Mouse (Mus musculus) liver (tissue): ENCODE data around the gene Cwc25.
A peak's percentile ranks its signal among the peaks of the same experiment; 100 is the strongest.
"Not testable (repeated sequence)": the region's sequence is repeated elsewhere in the genome, so short reads cannot be mapped to it uniquely, and the experiment has no call there.

Source experiments
- DNase-seq: peaks from one replicate; pipeline ENCODE4 v3.0.0-alpha.2; 2020; ENCODE audit warnings: mixed read lengths

Gene Cwc25

GRCm38 (mm10) chr11:97719041-97719440 lies 47.3 kb downstream of the Cwc25 start:
- DNase-seq, result no peak

DNA sequence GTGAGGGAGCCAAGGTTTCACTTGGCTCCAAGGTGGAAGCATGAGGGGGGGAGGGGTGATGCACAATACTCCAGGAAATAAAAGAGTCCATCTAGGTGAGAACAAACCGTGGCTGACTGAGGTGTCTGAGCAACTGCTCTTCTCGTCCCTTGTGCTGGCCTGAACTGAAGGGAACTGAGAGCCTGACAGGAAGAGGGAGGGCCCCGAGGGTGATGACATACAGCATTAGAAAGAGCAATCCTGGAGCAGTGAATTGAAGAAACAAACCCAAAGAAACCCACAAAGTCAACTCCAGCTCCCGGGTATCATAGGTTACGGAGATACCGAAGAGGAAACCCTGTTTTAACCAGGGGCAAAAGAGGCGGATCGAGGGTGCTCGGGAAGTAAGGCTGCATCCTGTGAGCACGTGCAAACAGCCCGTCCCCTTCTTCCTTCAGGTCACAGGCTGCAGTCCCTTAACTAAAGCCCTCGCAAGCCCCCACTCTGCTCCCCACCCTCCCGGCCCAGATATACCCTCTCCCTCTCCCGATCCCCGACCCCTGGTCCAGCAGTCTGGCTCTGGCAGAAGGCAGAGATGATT lies 48.0 kb downstream of the Cwc25 start:
- no peak for DNase-seq

- DNase-seq, result no peak
Measured at GRCm38 (mm10) chr11:97717369-97718280, 48.7 kb downstream of the Cwc25 start.

DNA sequence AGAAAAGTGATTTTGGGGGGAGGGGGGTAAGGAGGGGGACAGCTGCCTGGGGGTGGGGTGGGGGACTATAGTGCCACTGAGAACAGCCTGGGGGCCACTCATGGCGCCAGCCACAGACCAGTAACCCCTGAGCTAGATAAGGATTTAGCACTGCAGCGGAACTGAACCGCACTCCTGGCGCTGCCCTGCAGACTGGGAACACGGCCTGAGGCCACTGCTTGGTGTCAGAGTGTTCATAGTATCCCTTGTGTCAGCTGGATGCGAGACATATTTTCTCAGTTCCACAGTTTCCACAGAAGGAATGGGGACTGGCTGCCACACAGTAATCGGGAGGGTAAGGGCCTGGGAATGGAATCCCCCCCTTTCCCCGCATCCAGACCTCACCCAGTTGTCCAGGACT lies 50.3 kb downstream of the Cwc25 start:
- DNase-seq, result no peak

- DNase-seq, result no peak
Measured at GRCm38 (mm10) chr11:97714784-97715760, 51.3 kb downstream of the Cwc25 start.

DNA sequence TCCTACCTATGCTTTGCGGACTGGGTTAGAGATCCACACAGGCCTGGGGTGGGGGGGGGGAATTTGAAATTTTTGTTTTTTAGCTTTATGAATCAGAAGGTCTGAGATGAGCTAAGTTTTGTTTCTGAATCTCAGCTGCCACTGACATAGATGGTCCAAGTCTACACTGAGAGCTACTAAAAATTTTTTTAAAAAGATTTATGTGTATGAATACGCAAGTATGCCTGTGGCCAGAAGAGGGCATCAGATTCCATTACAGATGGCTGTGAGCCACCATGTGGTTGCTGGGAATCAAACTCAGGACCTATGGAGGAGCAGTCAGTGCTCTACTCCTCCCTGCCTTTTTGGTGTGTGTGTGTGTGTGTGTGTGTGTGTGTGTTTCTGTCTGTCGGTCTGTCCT lies 52.0 kb downstream of the Cwc25 start:
- DNase-seq, result no peak

DNA sequence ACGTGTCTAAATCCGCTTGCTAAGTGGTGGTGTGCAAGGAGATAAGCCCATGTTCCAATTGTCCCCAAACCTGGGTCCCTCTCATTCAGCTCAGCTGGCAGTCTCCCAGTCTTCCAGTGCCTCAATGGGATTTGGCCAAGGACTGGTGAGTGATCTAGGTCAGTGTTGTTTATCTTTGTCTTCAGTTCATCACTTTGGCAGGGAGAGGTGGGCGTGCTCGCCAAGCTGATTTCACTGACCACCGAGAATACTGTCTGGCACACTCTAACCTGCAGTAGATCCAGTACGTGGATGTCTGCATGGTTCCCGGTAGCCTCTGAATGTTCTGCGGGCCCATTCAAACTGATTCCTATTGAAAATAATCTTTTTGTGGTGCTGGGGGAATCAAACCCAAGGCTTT lies 52.5 kb downstream of the Cwc25 start:
- no peak for DNase-seq

GRCm38 (mm10) chr11:97712286-97712685 lies 54.1 kb downstream of the Cwc25 start:
- DNase-seq, result no peak

DNA sequence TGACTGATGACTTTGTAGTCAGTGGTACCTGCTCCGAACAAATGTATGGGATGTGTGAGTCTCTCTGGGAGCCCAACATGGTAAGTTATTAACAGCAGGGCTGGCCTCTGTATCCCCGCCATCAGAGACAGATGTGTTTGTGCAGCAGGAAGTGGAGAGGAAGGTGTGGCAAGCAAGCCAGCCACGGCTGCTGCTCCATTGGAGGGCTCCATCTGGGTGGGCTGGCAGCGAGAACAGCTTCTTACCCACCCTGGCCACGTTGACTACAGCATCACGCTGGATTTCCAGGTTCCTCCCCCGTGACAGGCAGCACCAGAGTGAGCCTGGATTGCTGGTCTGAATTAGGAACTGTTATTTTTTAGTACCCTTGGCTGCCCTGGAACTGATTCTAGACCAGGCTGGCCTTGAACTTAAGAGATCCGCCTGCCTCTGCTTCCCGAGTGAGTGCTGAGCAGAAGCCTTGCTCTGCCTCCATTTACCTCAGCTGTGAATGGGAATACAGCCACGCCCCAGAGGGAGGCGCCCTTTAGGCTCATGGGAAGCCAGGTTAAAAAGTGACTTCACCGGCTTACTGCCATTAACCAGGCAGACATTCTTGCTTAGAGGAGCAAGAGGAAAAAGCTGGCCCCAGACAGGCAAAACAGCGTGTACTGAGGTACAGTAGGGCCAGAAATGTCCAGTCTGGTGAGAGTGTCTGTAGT lies 55.0 kb downstream of the Cwc25 start:
- DNase-seq, result no peak

- DNase-seq, result not testable (repeated sequence)
Measured at GRCm38 (mm10) chr11:97710067-97710466, 56.3 kb downstream of the Cwc25 start.

GRCm38 (mm10) chr11:97703039-97703826 lies 63.1 kb downstream of the Cwc25 start, which contains the start of gene Psmb3:
Gene Psmb3, plus strand, starts transcription at chr11:97703399.
- DNase-seq, result peak; percentile 96

- peak; percentile 83 for DNase-seq
Measured at GRCm38 (mm10) chr11:97702393-97702745, 64.0 kb downstream of the Cwc25 start.

DNA sequence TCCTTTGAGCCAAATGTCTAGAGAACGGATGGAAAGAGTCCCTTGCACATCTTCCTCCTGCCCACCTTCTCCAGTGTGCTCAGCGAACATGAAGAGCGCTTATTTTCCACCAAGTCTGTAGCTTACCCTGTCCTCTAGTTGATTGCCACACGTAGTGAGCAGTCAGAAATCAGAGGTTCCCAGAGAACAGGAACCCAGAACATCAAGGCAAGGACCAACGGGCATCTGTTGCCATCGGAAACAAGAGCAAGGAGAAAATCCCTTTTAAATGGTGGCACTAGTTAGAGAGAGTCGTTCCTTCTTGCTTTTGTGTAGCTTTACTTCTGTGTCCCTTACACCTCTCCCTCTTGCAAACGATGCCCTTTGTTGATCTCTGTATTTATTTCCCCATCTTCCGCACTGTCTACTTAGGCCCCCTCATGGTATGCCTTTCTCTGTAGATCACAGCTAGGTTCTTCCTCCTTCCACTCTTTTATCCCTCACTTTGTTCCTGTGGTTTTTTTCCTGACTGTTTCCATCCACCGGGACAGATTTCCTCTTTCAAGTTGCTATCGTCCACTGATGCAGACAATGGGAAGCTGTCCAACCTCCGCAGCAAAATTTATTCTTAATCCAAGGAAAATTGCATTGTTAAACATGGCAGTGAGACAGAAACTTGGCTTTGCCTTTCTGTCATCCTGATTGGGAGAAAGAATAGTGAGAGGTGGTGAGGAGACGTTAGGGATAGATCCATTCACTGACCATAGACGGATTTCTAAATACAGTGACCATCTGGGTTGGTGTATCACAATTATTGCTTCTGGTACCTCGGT lies 64.6 kb downstream of the Cwc25 start:
- DNase-seq, result no peak

DNA sequence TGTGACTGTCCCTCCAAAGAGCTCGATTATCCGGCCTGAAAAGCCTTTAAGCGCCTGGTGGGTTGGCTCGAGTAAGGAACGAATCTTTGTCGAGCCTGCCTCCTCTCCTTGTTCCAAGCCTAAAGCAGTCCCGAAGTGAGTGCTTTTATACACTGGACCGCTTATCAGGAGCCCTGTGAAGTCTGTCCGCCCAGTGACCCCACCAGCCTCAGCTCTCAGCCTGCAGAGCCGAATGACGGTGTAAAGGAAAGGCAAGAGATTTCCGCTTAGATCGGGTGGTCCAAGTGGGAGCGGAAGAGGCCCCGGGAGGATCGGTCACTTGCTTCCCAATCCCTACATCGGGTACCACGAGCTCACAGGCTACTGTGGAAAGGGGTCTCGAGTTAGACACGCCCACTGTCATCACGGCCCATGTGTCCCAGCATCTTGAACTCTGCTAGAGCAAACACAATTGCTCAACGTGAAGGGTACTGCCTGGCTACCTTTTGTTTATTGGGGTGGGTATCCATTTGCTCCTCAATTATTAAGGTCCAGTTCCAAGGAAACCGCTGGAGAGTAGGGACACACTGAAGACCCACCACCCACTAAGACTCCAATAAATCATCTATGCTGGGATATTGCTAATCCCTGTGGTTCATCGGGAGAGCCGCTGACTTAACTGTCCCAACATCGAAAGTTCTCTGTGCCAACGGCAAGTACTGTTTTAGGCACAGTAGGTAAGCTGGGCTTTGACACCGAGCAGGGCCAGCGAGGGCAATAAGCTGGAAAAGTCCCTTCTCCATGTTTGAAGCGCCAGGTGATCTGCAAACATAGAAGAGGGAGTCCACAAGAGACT lies 65.4 kb downstream of the Cwc25 start:
- peak; percentile 31 for DNase-seq

DNA sequence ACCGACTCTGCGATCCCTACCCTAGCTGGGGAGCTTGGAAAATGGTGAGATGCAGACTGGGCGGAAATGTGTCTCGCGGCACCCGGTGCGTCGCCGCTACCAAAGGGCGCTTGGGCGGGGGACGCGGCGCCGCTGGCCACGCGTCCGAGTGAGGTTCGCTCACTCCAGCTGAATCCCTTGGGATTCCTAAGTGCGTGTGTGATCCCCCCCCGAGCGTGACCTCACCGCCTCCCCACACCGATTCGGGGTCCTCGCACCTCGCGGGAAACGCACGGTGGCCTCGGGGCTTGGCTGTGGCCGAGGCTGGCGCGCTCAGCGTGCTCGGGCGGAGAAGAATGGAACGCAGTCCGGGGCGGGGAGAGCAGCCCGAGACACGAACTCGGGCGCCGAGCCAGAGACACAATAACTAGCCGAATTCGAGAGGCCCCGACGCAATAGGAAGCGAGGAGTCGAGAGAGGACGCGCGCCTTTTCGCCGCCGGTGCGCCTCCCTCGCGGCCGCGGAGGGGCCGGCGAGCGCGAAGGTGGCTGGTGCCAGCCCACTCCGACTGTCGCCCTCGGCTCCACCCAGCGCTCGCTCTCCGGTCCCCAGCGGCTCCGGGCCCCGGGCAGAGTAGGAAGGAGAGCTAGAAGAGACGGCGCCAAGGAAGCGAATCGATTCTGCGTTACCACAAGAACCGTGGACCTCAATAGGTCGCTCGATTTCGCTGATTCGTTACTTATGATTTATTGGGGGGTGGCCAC lies 66.2 kb downstream of the Cwc25 start, which contains the start of gene Pcgf2:
Gene Pcgf2, minus strand, starts transcription at position 495 of the 743 bp plus-strand sequence.
- peak; percentile 44 for DNase-seq

- DNase-seq, result peak; percentile 81
Measured at GRCm38 (mm10) chr11:97699626-97700002, 66.7 kb downstream of the Cwc25 start.

DNA sequence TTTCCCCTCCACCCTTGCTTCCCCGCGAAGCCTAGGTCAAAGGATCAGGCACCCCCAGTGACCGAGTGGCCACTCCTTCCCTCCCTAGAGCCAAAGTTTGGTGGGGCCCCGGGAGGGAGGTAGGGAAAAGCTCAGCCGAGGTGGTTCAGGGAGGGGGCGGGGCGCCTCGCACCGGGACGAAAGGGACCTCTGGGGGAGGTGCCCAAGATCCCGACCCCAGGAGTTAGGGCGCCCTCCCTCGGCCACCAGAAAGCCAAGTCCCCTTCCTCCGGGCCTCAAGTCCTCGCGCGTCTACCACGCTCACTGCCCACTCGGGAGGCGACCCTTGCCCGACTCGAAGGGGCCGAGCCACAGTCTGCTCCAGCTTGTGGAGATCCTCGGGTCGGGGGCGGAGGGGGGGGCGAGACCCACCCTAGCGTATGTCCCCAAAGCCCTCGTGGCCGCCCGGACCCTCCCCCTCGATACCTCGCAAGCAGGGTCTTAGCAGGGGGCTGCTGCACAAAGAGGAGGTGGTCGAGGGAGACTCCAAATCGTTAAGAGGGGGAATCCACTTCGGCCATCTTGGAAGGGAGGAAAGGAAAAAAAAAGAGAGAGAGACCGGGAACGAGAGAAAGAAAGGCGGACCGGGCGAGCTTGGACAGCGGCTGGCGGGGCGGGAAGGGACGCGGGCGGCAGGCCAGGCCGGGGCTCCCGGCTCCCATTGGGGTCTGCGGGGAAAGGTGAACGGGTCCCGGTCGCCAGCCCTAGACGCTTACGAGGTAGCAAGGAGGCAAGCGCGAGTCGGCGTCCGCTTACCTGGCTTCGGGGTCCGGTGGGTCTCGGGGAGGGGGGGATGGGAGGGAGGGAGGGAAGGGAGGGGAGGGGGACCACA lies 67.4 kb downstream of the Cwc25 start:
- DNase-seq, result peak; percentile 75
